Mouse (Mus musculus): ENCODE data around the gene Uap1l1. TPM values are rescaled to one million over a fixed set of nuclear protein-coding genes. Genes with fewer than 3 reads are reported as not detected.

Gene Uap1l1
- polyA plus RNA-seq, 1 experiment from 2014 or later, result 74.4 TPM

GRCm38 (mm10) chr2:25331470-25331869 lies 34.0 kb downstream of the Uap1l1 start:
- WGBS, result 48% methylated on average over 9 of the region's 9 CpGs
- Histone ChIP-seq H3K27ac (ENCODE audit: low read length) (no peak overlapping the region), H3K9ac (replicated peaks; ENCODE audit: low read depth) (0 out of 2 replicates have a peak overlapping the region, but pooled peaks have one; percentile 84), H3K27me3 (replicated peaks; ENCODE audit: insufficient read depth, low read length) (no peaks in the 10 kb centered on the region), H3K4me3 (ENCODE audit: low read depth, low read length) (peak overlapping the region; percentile 94), H3K36me3 (ENCODE audit: insufficient read depth, low read length) (peaks cover 11% of the 10 kb centered on the region), H3K4me1 (ENCODE audit: insufficient read depth, low read depth, low read length) (peaks cover 8% of the 10 kb centered on the region), H3K9me3 (ENCODE audit: low read length) (no peaks in the 10 kb centered on the region), H3K4me2 (replicated peaks; ENCODE audit: low read depth, low read length) (peak overlapping the region; percentile 74)
- TF ChIP-seq EP300 (IDR thresholded peaks at IDR 0.05), result no peak
- TF ChIP-seq CTCF (IDR thresholded peaks at IDR 0.05), result peak; percentile 26
- ATAC-seq (no peak), DNase-seq (ENCODE audit: low spot score) (peak; percentile 17)

- no peaks in the 10 kb centered on the region for H3K27me3 ChIP-seq (replicated peaks; ENCODE audit: insufficient read depth, low read length)
- H3K9me3 ChIP-seq (ENCODE audit: low read length), result no peaks in the 10 kb centered on the region
- H3K4me1 ChIP-seq (ENCODE audit: insufficient read depth, low read depth, low read length), result peaks cover 5% of the 10 kb centered on the region
- TF ChIP-seq CTCF (IDR thresholded peaks at IDR 0.05), result peak; percentile 73
- TF ChIP-seq EP300 (IDR thresholded peaks at IDR 0.05), result no peak
- H3K4me3 ChIP-seq (ENCODE audit: low read depth, low read length), result no peak overlapping the region
- DNase-seq (ENCODE audit: low spot score) (peak; percentile 45), ATAC-seq (no peak)
- no peak overlapping the region for H3K9ac ChIP-seq (replicated peaks; ENCODE audit: low read depth)
- H3K27ac ChIP-seq (ENCODE audit: low read length), result no peak overlapping the region
- WGBS, result 34% methylated on average over 7 of the region's 7 CpGs
- no peaks in the 10 kb centered on the region for H3K36me3 ChIP-seq (ENCODE audit: insufficient read depth, low read length)
- H3K4me2 ChIP-seq (replicated peaks; ENCODE audit: low read depth, low read length), result no peak overlapping the region
These were observed 37.0 kb downstream of the Uap1l1 start for GRCm38 (mm10) chr2:25328440-25328839.

GRCm38 (mm10) chr2:25326036-25326435 lies 39.4 kb downstream of the Uap1l1 start:
- H3K9ac ChIP-seq (replicated peaks; ENCODE audit: low read depth), result no peak overlapping the region
- 75% methylated on average over 2 of the region's 2 CpGs for WGBS
- no peaks in the 10 kb centered on the region for H3K36me3 ChIP-seq (ENCODE audit: insufficient read depth, low read length)
- H3K27me3 ChIP-seq (replicated peaks; ENCODE audit: insufficient read depth, low read length), result no peaks in the 10 kb centered on the region
- no peak for TF ChIP-seq EP300 (IDR thresholded peaks at IDR 0.05)
- H3K4me1 ChIP-seq (ENCODE audit: insufficient read depth, low read depth, low read length), result no peaks in the 10 kb centered on the region
- no peak overlapping the region for H3K4me2 ChIP-seq (replicated peaks; ENCODE audit: low read depth, low read length)
- H3K27ac ChIP-seq (ENCODE audit: low read length), result no peak overlapping the region
- H3K4me3 ChIP-seq (ENCODE audit: low read depth, low read length), result no peak overlapping the region
- H3K9me3 ChIP-seq (ENCODE audit: low read length), result no peaks in the 10 kb centered on the region
- no peak for DNase-seq (ENCODE audit: low spot score)
- no peak for ATAC-seq

- no peak for ATAC-seq
- H3K4me2 ChIP-seq (replicated peaks; ENCODE audit: low read depth, low read length), result no peak overlapping the region
These were observed 45.4 kb downstream of the Uap1l1 start for GRCm38 (mm10) chr2:25320084-25320483.

DNA sequence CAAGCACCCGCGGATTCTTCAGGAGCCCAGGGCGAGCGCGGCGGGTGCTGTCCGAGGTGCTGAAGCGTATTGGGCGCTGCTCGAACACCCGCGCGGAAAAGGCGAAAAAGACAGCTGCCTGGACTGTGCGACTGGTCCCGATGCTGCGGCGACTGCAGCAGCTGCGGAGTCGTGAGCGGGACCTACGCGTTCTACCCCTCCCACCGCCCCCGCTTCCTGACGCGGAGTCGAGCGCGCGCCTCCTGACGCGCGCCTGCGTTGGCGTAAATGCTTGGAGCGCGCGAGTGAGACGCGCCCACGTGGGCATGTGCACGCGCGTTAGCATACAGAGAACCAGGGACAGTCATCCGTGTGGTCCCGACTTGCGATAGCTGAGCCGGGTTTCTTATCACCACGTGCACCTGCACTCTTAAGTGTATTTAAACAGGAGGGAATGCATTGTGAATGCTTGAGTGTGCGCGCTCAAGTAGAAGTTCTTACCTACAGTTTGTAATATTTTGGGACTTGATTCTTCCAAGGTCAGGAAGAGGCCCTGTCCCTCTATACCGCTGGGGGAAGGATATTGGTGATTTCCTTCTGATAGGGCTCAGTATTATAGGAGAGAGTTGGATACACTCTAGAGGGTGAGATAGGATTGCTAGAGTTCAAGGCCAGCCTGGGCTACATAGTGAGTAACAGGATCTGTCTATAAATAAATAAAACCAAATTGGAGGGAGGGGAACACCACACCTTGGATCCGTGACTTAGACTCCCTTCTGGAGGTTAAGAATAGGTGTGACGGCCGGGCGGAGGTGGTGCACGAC lies 46.3 kb downstream of the Uap1l1 start, which contains the start of gene Grin1:
TSS of gene Grin1 (minus strand) at position 217 of the 803 bp plus-strand sequence.
- Histone ChIP-seq H3K27me3 (replicated peaks; ENCODE audit: insufficient read depth, low read length) (peaks cover 8% of the 10 kb centered on the region), H3K9ac (replicated peaks; ENCODE audit: low read depth) (no peak within 1 kb of the TSS), H3K4me3 (ENCODE audit: low read depth, low read length) (no peak within 1 kb of the TSS), H3K36me3 (ENCODE audit: insufficient read depth, low read length) (no peaks in the 10 kb centered on the region), H3K4me2 (replicated peaks; ENCODE audit: low read depth, low read length) (peak within 1 kb of the TSS; percentile 33), H3K9me3 (ENCODE audit: low read length) (no peaks in the 10 kb centered on the region), H3K27ac (ENCODE audit: low read length) (no peak within 1 kb of the TSS), H3K4me1 (ENCODE audit: insufficient read depth, low read depth, low read length) (no peaks in the 10 kb centered on the region)
- TF ChIP-seq EP300 (IDR thresholded peaks at IDR 0.05) (no peak), CTCF (IDR thresholded peaks at IDR 0.05) (no peak)
- ATAC-seq, result peak; percentile 55
- 11% methylated on average over 58 of the region's 58 CpGs for WGBS
- peak; percentile 59 for DNase-seq (ENCODE audit: low spot score)

More at GRCm38 (mm10) chr2:25320084-25320483, 45.4 kb downstream of the Uap1l1 start:
- peaks cover 8% of the 10 kb centered on the region for H3K27me3 ChIP-seq (replicated peaks; ENCODE audit: insufficient read depth, low read length)
- H3K9ac ChIP-seq (replicated peaks; ENCODE audit: low read depth), result no peak overlapping the region
- 33% methylated on average over 2 of the region's 2 CpGs for WGBS
- TF ChIP-seq CTCF (IDR thresholded peaks at IDR 0.05) (no peak), EP300 (IDR thresholded peaks at IDR 0.05) (no peak)
- no peaks in the 10 kb centered on the region for H3K9me3 ChIP-seq (ENCODE audit: low read length)
- H3K36me3 ChIP-seq (ENCODE audit: insufficient read depth, low read length), result no peaks in the 10 kb centered on the region
- H3K4me3 ChIP-seq (ENCODE audit: low read depth, low read length), result no peak overlapping the region
- no peak for DNase-seq (ENCODE audit: low spot score)
- H3K4me1 ChIP-seq (ENCODE audit: insufficient read depth, low read depth, low read length), result no peaks in the 10 kb centered on the region
- H3K27ac ChIP-seq (ENCODE audit: low read length), result no peak overlapping the region

DNA sequence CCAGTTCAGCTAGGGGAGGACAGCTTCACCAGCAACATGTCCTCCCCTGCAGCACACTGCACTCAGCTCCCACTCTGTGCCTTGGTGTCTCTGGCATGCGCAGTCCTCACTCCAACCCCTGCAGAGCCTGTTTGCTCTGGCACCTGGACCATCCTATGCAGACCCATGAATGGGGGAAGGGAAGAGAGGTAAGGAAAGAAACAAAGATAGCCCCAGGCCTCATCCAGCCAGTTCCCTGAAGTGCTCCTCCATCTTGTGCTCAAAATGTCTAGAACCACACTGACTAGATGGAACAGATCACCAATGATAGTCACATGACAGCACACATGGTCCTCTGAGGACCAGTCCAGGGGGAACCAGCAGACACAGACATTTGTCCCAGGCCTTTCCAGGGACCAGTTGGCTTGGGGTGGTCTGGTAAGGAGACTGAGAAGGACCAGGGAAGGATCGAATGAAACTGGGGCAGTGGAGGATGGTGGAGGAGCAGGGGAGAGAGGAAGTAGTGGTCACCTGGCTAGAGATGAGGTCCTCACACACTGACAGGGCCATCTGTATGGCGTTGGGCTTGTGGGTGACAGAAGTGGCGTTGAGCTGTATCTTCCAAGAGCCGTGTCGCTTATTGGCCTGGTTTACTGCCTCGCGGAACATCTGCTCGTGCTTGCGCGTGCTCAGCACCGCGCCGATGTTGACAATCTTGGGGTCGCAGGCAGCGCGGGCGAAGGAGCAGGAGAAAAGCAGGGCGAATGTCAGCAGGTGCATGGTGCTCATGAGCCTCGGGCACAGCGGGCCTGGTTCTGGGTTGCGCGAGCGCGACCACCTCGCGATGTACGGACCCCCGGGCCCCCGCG lies 47.1 kb downstream of the Uap1l1 start:
- peak overlapping the region; percentile 33 for H3K4me2 ChIP-seq (replicated peaks; ENCODE audit: low read depth, low read length)
- no peak for ATAC-seq
- no peak for DNase-seq (ENCODE audit: low spot score)
- no peak overlapping the region for H3K4me3 ChIP-seq (ENCODE audit: low read depth, low read length)
- H3K27ac ChIP-seq (ENCODE audit: low read length), result no peak overlapping the region
- H3K36me3 ChIP-seq (ENCODE audit: insufficient read depth, low read length), result no peaks in the 10 kb centered on the region
- WGBS, result 4% methylated on average over 31 of the region's 31 CpGs
- H3K9ac ChIP-seq (replicated peaks; ENCODE audit: low read depth), result no peak overlapping the region
- H3K4me1 ChIP-seq (ENCODE audit: insufficient read depth, low read depth, low read length), result no peaks in the 10 kb centered on the region
- TF ChIP-seq EP300 (IDR thresholded peaks at IDR 0.05), result no peak
- no peak for TF ChIP-seq CTCF (IDR thresholded peaks at IDR 0.05)
- H3K9me3 ChIP-seq (ENCODE audit: low read length), result no peaks in the 10 kb centered on the region
- peaks cover 8% of the 10 kb centered on the region for H3K27me3 ChIP-seq (replicated peaks; ENCODE audit: insufficient read depth, low read length)

All from lung, postnatal 0 days (tissue).